ENCODE assay signal across 8 mouse cellular contexts in genomic region chr11:65806909-65807504, GRCm38 (mm10). TPM values are rescaled to one million over a fixed set of nuclear protein-coding genes. Genes with fewer than 3 reads are reported as not detected.
DNase-seq lines count a peak whose midpoint lies in the region; ATAC-seq and TF ChIP-seq lines count a peak whose summit lies in the region.

Gene Zkscan6, plus strand, starts transcription at chr11:65807175.

- peak within 1 kb of the TSS; percentile 72 for H3K4me3 ChIP-seq in embryonic facial prominence, embryonic 13.5 days
- peak within 1 kb of the TSS; percentile 87 for H3K4me3 ChIP-seq in limb, embryonic 14.5 days (replicated peaks; ENCODE audit: low read length)
- peak within 1 kb of the TSS; percentile 83 for H3K4me3 ChIP-seq in midbrain, postnatal 0 days (ENCODE audit: low read depth, low read length)

- H3K4me1 ChIP-seq in embryonic facial prominence, embryonic 13.5 days: peaks cover 10% of the 10 kb centered on the region
- peaks cover 8% of the 10 kb centered on the region for H3K4me1 ChIP-seq in limb, embryonic 14.5 days (ENCODE audit: control insufficient read depth, insufficient read depth, low read length)
- no peaks in the 10 kb centered on the region for H3K4me1 ChIP-seq in midbrain, postnatal 0 days (ENCODE audit: insufficient read depth, low read length)

- H3K27ac ChIP-seq in embryonic facial prominence, embryonic 13.5 days: peak within 1 kb of the TSS; percentile 62
- H3K27ac ChIP-seq in limb, embryonic 14.5 days (replicated peaks; ENCODE audit: low read depth, low read length): peak within 1 kb of the TSS; percentile 67
- H3K27ac ChIP-seq in midbrain, postnatal 0 days (ENCODE audit: low read depth, low read length): peak within 1 kb of the TSS; percentile 77

- TF ChIP-seq POLR2A in limb, embryonic 14.5 days (IDR thresholded peaks at IDR 0.05; ENCODE audit: borderline replicate concordance, extremely low read depth, insufficient read depth, insufficient read length): 0 out of 2 replicates have a peak, but pooled peaks have one; percentile 20

- TF ChIP-seq CTCF in midbrain, postnatal 0 days (IDR thresholded peaks at IDR 0.05): no peak

- ATAC-seq in embryonic facial prominence, embryonic 13.5 days (ENCODE audit: insufficient number of reproducible peaks, insufficient read depth, low FRiP score, low TSS enrichment, low read depth): peak; percentile 96
- peak; percentile 97 for ATAC-seq in limb, embryonic 14.5 days (ENCODE audit: low FRiP score, low read depth)
- ATAC-seq in midbrain, postnatal 0 days (ENCODE audit: low FRiP score): peak; percentile 96

- under 1% methylated on average over 58 of the region's 58 CpGs for WGBS in embryonic facial prominence, embryonic 13.5 days
- WGBS in limb, embryonic 14.5 days: 4% methylated on average over 58 of the region's 58 CpGs
- under 1% methylated on average over 52 of the region's 58 CpGs for WGBS in midbrain, postnatal 0 days

- H3K9ac ChIP-seq in embryonic facial prominence, embryonic 13.5 days: peak within 1 kb of the TSS; percentile 80
- H3K9ac ChIP-seq in limb, embryonic 14.5 days (ENCODE audit: low read depth, low read length, severe bottlenecking): peak within 1 kb of the TSS; percentile 76
- H3K9ac ChIP-seq in midbrain, postnatal 0 days (replicated peaks; ENCODE audit: low read length, poor library complexity, severe bottlenecking): peak within 1 kb of the TSS; percentile 69

- H3K27me3 ChIP-seq in embryonic facial prominence, embryonic 13.5 days: no peaks in the 10 kb centered on the region
- H3K27me3 ChIP-seq in limb, embryonic 14.5 days (ENCODE audit: control insufficient read depth, insufficient read depth, low read length): no peaks in the 10 kb centered on the region
- H3K27me3 ChIP-seq in midbrain, postnatal 0 days (ENCODE audit: insufficient read depth, low read length): no peaks in the 10 kb centered on the region

- no peaks in the 10 kb centered on the region for H3K9me3 ChIP-seq in embryonic facial prominence, embryonic 13.5 days
- no peaks in the 10 kb centered on the region for H3K9me3 ChIP-seq in limb, embryonic 14.5 days (ENCODE audit: control insufficient read depth, low read length)
- no peaks in the 10 kb centered on the region for H3K9me3 ChIP-seq in midbrain, postnatal 0 days (ENCODE audit: low read length)

- no peaks in the 10 kb centered on the region for H3K36me3 ChIP-seq in embryonic facial prominence, embryonic 13.5 days
- no peaks in the 10 kb centered on the region for H3K36me3 ChIP-seq in limb, embryonic 14.5 days (ENCODE audit: control insufficient read depth, insufficient read depth, low read length)
- H3K36me3 ChIP-seq in midbrain, postnatal 0 days (ENCODE audit: insufficient read depth, low read length): no peaks in the 10 kb centered on the region

- peak within 1 kb of the TSS; percentile 92 for H3K4me2 ChIP-seq in embryonic facial prominence, embryonic 13.5 days
- peak within 1 kb of the TSS; percentile 85 for H3K4me2 ChIP-seq in limb, embryonic 14.5 days (replicated peaks; ENCODE audit: low read depth, low read length, severe bottlenecking)
- peak within 1 kb of the TSS; percentile 89 for H3K4me2 ChIP-seq in midbrain, postnatal 0 days (ENCODE audit: low read depth, low read length, poor library complexity, severe bottlenecking)

- peak; percentile 92 for DNase-seq in 3134 (ENCODE audit: extremely low read depth, insufficient read length, low spot score)
- peak; percentile 89 to 93 for DNase-seq in adrenal gland, postnatal 36 days
- peak; percentile 88 for DNase-seq in heart, adult 8-10 months (ENCODE audit: low spot score)
- DNase-seq in kidney, adult 9 months: peak; percentile 92
- peak; percentile 90 for DNase-seq in limb, embryonic 14.5 days (ENCODE audit: low spot score)
- DNase-seq in midbrain, postnatal 0 days (ENCODE audit: low spot score): peak; percentile 92
- DNase-seq in spleen, postnatal 14 days (ENCODE audit: low spot score in 2 of 2): peak; percentile 73

RNA-seq across cellular contexts. Expression of gene Zkscan6, which starts in this region (rescaled TPM):
- total RNA-seq in adrenal gland, postnatal 36 days (2021): 10 to 100 TPM; 14.4 to 17.0 TPM
- polyA plus RNA-seq in embryonic facial prominence, embryonic 13.5 days (2015; fragmentation: Nextera tagmentation; extraction: Ambion mirVana): 13.8 and 14.9 TPM in 2 replicates
- total RNA-seq in heart, adult 8-10 months (2022): 1 to 10 TPM; 3.4 to 5.7 (median 4.7) TPM
- 6.7 and 7.7 TPM in 2 replicates for polyA plus RNA-seq in limb, embryonic 14.5 days (2012; rRNA removed)
- 14.5 and 14.9 TPM in 2 replicates for polyA plus RNA-seq in limb, embryonic 14.5 days (2014; fragmentation: Nextera tagmentation; extraction: Ambion mirVana)
- 7.8 and 15.3 TPM in 2 replicates for total RNA-seq in midbrain, postnatal 0 days (2014; rRNA removed)
- 10.5 and 10.7 TPM in 2 replicates for polyA plus RNA-seq in midbrain, postnatal 0 days (2015; fragmentation: Nextera tagmentation; extraction: Ambion mirVana)

Comparison
In these comparisons a context has a peak if more than half of its experiments do, and no peak if none do; other contexts are left out.
1. Peak in every context shown above with its lines: DNase-seq, ATAC-seq, H3K4me3 ChIP-seq and H3K27ac ChIP-seq.